Mouse (Mus musculus) liver, postnatal 0 days (tissue): ENCODE measurements around the gene Utp14b.

Experiments used
- CTCF ChIP-seq: sonication (generic); IDR thresholded peaks from 2 replicates; pipeline ENCODE4 v1.5.1; 2016; ENCODE audit warnings: antibody characterized with exemption, low read depth
- EP300 ChIP-seq: IDR thresholded peaks from 2 replicates; pipeline ENCODE4 v1.6.1; 2016; ENCODE audit warnings: antibody characterized with exemption, low read depth, mild to moderate bottlenecking

DNA sequence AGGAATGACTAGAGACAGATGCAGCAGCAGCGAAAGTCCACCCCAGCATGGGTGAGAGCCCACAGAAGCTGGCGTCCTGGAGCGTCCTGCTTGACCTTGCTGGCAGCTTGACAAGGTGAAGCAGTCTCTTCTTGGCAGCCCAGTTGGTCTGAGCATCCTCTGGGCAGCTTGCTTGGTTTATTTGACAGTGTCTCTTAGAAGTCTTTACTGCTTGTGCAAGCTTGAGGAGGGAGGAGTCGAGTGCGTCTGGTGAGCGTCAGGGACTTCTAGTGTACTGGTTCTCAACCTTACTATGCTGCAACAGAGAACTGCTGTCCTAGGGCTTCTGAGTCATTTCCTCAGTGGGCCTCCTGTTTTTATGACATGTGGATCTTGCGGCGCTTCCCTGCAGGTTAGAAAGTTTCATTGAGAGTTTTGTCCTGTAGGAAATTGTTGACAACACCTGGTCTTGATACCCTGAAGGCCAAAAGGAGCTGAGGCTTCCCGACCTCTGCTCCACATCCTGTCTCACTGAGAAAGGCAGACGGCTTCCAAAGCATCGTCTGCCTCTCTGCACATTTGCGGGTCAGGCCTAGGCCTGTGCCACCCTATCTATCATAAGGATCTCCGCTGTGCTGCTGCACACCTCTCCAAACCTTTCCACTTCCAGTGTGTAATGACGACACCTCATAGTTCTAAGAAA is 44.6 kb downstream of the Utp14b start:
- TF ChIP-seq CTCF, result no peak
- no peak for TF ChIP-seq EP300
